Mouse (Mus musculus) megakaryocyte, embryonic 14.5 days (primary cell): ENCODE data around the gene Gpx5.

Experiments
- FLI1 ChIP-seq: IDR thresholded peaks from 2 replicates; pipeline ENCODE4 v1.6.1; 2012; ENCODE audit warnings: low read length, inconsistent platforms, mixed read lengths
- GATA1 ChIP-seq: IDR thresholded peaks from 3 replicates; pipeline ENCODE4 v1.6.1; 2012; ENCODE audit warnings: mixed read lengths, low read length, inconsistent platforms, borderline replicate concordance

DNA sequence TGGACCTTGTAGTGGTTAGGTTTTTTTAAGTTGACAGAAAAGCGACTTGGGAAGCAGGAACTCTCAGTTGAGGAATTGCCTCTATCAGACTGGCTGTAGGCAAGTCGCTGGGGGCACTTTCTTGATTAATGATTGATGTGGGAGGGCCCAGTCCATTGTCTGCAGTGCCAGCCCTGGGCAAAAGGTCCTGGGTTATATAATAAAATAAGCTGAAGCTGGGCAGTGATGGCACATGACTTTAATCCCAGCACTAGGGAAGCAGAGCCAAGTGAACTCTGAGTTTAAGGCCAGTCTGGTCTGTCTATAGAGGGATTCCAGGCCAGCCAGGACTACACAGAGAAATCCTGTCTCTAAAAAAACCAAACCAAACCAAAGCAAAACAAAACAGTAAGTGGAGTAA lies 55.8 kb downstream of the Gpx5 start:
- TF ChIP-seq GATA1 (no peak), FLI1 (no peak)
